Mouse (Mus musculus): Measurements from ENCODE around the gene Ntm. TPM values are rescaled to one million over a fixed set of nuclear protein-coding genes. Genes with fewer than 3 reads are reported as not detected.

Gene Ntm
- total and polyA plus RNA-seq, 3 experiments, result not detected

DNA sequence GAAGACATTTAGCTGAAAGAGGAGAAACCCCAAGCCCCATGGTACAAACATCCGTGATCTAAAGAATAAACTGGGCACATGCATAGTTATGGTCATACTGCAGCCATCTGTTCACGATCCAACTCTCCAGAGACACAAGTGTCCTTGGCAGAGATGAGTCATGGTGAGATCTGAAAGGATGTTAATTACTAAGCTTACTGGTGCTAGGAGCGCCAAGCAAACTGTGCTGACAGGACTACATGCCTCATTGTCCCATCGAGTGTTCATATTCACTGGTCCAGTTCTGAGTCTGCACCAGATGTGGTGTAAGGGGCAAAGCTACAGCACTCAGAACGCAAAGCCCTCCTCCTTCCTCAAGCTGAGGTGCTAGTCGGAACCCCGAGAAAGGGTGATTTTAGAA, 745.0 kb downstream of the Ntm start:
- H3K4me1 ChIP-seq (ENCODE audit: control insufficient read depth in 1 of 2, insufficient read depth in 2 of 2, low read length in 2 of 2), result no peaks in the 10 kb centered on the region
- no peak for DNase-seq (ENCODE audit: low read depth, low spot score)
- no peak overlapping the region for H3K4me3 ChIP-seq (ENCODE audit: control insufficient read depth in 1 of 2, insufficient read depth in 1 of 2, low read depth in 2 of 2, low read length in 2 of 2)
- TF ChIP-seq ELF1 (IDR thresholded peaks at IDR 0.05; ENCODE audit: low read depth, low read length) (no peak), ETS1 (IDR thresholded peaks at IDR 0.05; ENCODE audit: low read depth, low read length) (no peak), E2F4 (IDR thresholded peaks at IDR 0.05; ENCODE audit: borderline replicate concordance, low read depth, low read length) (no peak), POLR2AphosphoS5 (IDR thresholded peaks at IDR 0.05; ENCODE audit: borderline replicate concordance, low read depth, low read length) (no peak), ZMIZ1 (IDR thresholded peaks at IDR 0.05; ENCODE audit: low read depth, low read length) (no peak), MYC (IDR thresholded peaks at IDR 0.05; ENCODE audit: low read depth, low read length) (no peak), TAL1 (IDR thresholded peaks at IDR 0.05; ENCODE audit: low read length) (no peak), MAFK (IDR thresholded peaks at IDR 0.05; ENCODE audit: borderline replicate concordance, low read depth, low read length) (no peak), RCOR1 (IDR thresholded peaks at IDR 0.05; ENCODE audit: low read depth, low read length) (no peak), NELFE (IDR thresholded peaks at IDR 0.05; ENCODE audit: low read depth, low read length) (no peak), SIN3A (IDR thresholded peaks at IDR 0.05; ENCODE audit: low read length) (no peak), BHLHE40 (IDR thresholded peaks at IDR 0.05; ENCODE audit: borderline replicate concordance, low read depth, low read length) (no peak), EP300 (IDR thresholded peaks at IDR 0.05; ENCODE audit: low read depth in 1 of 2, low read length in 2 of 2) (no peak), JUND (IDR thresholded peaks at IDR 0.05; ENCODE audit: low read depth, low read length) (no peak), MEF2A (IDR thresholded peaks at IDR 0.05; ENCODE audit: extremely low read depth, insufficient replicate concordance, low read depth, low read length, poor library complexity, severe bottlenecking) (no peak), KAT2A (conservative IDR thresholded peaks at IDR 0.05; ENCODE audit: low read depth, low read length) (no peak)
- H3K27ac ChIP-seq (ENCODE audit: control insufficient read depth, low read depth, low read length), result no peak overlapping the region
- H3K79me2 ChIP-seq (ENCODE audit: control insufficient read depth, insufficient read depth, low read length, poor library complexity), result no peaks in the 10 kb centered on the region
- H3K9me3 ChIP-seq (replicated peaks; ENCODE audit: insufficient read depth, low read length), result no peaks in the 10 kb centered on the region
- H3K36me3 ChIP-seq (ENCODE audit: control insufficient read depth in 1 of 2, insufficient read depth in 2 of 2, low read length in 2 of 2), result no peaks in the 10 kb centered on the region
- no peak overlapping the region for H3K9ac ChIP-seq (ENCODE audit: control insufficient read depth, low read depth, low read length, poor library complexity, severe bottlenecking)
- H3K27me3 ChIP-seq (ENCODE audit: control insufficient read depth in 1 of 2, insufficient read depth in 2 of 2, low read length in 2 of 2), result no peaks in the 10 kb centered on the region

DNA sequence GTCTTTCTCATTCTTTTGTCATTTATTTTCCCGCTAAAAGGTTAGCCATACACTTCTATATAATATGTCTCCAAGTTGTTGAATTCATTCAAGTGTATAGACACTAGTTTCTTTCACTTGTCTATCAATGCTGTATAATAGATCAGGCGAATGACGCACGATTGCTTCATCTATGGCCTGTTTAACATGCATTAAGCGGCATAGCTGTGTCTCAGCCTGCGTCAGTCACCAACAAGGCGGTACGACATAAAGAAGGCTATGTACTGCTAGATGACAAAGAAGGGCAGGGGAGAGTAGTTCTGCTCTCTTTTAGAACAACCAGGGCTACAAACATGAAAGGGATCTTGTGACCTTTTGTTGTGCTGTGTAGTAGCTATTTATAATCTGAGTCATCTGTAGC, 746.4 kb downstream of the Ntm start:
- Histone ChIP-seq H3K4me1 (ENCODE audit: control insufficient read depth in 1 of 2, insufficient read depth in 2 of 2, low read length in 2 of 2) (no peaks in the 10 kb centered on the region), H3K36me3 (ENCODE audit: control insufficient read depth in 1 of 2, insufficient read depth in 2 of 2, low read length in 2 of 2) (no peaks in the 10 kb centered on the region), H3K79me2 (ENCODE audit: control insufficient read depth, insufficient read depth, low read length, poor library complexity) (no peaks in the 10 kb centered on the region), H3K27ac (ENCODE audit: control insufficient read depth, low read depth, low read length) (no peak overlapping the region), H3K9ac (ENCODE audit: control insufficient read depth, low read depth, low read length, poor library complexity, severe bottlenecking) (no peak overlapping the region), H3K27me3 (ENCODE audit: control insufficient read depth in 1 of 2, insufficient read depth in 2 of 2, low read length in 2 of 2) (no peaks in the 10 kb centered on the region), H3K4me3 (ENCODE audit: control insufficient read depth in 1 of 2, insufficient read depth in 1 of 2, low read depth in 2 of 2, low read length in 2 of 2) (no peak overlapping the region), H3K9me3 (replicated peaks; ENCODE audit: insufficient read depth, low read length) (no peaks in the 10 kb centered on the region)
- TF ChIP-seq UBTF (IDR thresholded peaks at IDR 0.05; ENCODE audit: borderline replicate concordance, insufficient read depth, low read depth, low read length), result no peak
- no peak for TF ChIP-seq TCF12 (IDR thresholded peaks at IDR 0.05; ENCODE audit: low read depth, low read length)
- TF ChIP-seq BHLHE40 (IDR thresholded peaks at IDR 0.05; ENCODE audit: borderline replicate concordance, low read depth, low read length), result no peak
- TF ChIP-seq ZNF384 (IDR thresholded peaks at IDR 0.05; ENCODE audit: low read depth, low read length), result no peak
- TF ChIP-seq MAFK (IDR thresholded peaks at IDR 0.05; ENCODE audit: borderline replicate concordance, low read depth, low read length), result no peak
- TF ChIP-seq MAX (IDR thresholded peaks at IDR 0.05; ENCODE audit: low read length), result no peak
- TF ChIP-seq ETS1 (IDR thresholded peaks at IDR 0.05; ENCODE audit: low read depth, low read length), result no peak
- TF ChIP-seq JUND (IDR thresholded peaks at IDR 0.05; ENCODE audit: low read depth, low read length), result no peak
- no peak for TF ChIP-seq CHD2 (IDR thresholded peaks at IDR 0.05; ENCODE audit: low read length)
- TF ChIP-seq SIN3A (IDR thresholded peaks at IDR 0.05; ENCODE audit: low read length), result no peak
- TF ChIP-seq RAD21 (IDR thresholded peaks at IDR 0.05; ENCODE audit: low read depth, low read length), result no peak
- TF ChIP-seq POLR2AphosphoS5 (IDR thresholded peaks at IDR 0.05; ENCODE audit: borderline replicate concordance, low read depth, low read length), result no peak
- no peak for TF ChIP-seq CHD1 (IDR thresholded peaks at IDR 0.05; ENCODE audit: low read depth, low read length)
- TF ChIP-seq ZMIZ1 (IDR thresholded peaks at IDR 0.05; ENCODE audit: low read depth, low read length), result no peak
- no peak for TF ChIP-seq KAT2A (conservative IDR thresholded peaks at IDR 0.05; ENCODE audit: low read depth, low read length)
- TF ChIP-seq POLR2AphosphoS2 (IDR thresholded peaks at IDR 0.05; ENCODE audit: low read length), result no peak
- TF ChIP-seq USF1 (IDR thresholded peaks at IDR 0.05; ENCODE audit: low read depth, low read length), result no peak
- TF ChIP-seq NELFE (IDR thresholded peaks at IDR 0.05; ENCODE audit: low read depth, low read length), result no peak
- no peak for TF ChIP-seq EP300 (IDR thresholded peaks at IDR 0.05; ENCODE audit: low read depth in 1 of 2, low read length in 2 of 2)
- TF ChIP-seq MYC (IDR thresholded peaks at IDR 0.05; ENCODE audit: low read depth, low read length), result no peak
- no peak for DNase-seq (ENCODE audit: low read depth, low spot score)

Measured in MEL (cell line).